Mouse (Mus musculus): ENCODE results near the gene Gstt2. TPM values are rescaled to one million over a fixed set of nuclear protein-coding genes. Genes with fewer than 3 reads are reported as not detected.

The Gstt2 gene
- total and polyA plus RNA-seq, 3 experiments, result 32.9 to 136 (median 36.6) TPM

DNA sequence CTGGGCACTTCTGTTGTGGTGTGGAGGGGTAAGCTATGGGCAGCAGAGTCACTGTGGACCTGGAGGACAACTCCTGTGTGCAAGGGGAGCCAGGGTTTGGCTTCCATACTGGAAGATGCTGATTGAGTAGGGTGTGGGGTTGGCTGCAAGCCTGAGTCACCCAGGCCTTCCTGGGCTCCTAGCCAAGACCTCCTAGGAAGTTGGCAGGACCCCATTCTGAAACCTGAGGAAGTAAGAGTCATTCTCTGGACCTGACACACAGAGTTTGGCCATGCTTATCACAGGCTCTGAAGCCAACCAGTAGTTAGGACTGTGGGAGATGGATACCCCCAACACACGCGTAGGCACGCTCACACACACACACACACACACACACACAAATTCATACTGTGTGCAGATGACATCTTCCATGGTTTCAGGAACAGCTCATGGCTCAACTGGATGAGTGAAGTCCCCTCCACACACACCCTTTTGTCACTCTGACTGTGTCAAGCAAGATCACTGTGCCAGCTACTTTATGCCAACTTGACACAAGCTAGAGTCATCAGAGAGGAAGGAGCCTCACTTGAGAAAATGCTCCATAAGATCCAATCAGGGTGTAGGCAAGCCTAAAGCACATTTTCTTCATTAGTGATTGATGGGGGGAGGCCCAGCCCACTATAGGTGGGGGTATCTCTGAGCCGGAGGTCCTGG, 9.4 kb downstream of the Gstt2 start:
- DNase-seq, result peak; percentile 81

DNA sequence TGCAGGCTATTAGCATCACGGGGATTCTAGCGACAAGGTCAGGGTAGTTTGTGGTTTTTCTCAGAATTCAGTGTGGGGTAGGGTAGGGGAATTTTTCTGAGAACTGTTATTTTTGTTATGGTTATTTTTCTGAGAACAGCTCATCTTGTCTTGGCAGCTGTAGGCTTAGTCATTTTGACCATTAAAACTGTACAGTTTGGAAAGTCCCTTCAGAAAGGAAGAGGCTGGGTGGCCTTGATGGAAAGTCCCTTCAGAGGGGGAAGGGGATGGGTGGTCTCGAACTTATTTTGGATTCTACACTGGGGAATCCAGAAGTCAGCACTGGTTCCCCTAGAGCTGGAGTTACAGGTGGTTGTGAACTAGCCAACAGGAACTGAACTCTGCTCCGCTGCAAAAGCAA, 12.7 kb downstream of the Gstt2 start:
- DNase-seq, result no peak

DNA sequence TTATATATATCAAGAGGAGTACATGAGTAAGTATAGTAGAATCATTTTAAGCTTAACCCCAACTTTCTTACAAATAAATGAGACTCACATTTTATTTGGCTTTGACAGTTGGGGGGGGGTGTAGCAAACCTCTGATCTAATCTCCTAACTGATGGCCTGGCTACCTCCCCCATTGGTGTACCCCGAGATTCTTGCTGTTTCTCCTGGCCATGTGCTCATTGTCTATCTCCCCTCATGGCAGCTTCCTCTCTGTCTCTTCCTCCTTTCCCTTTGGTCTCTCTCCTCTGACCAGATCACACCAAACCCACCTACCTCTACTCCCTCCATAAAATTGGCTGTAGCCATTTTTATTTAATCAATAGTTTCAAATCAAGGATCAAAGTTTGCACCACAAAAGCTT, 13.4 kb downstream of the Gstt2 start:
- no peak for DNase-seq

DNA sequence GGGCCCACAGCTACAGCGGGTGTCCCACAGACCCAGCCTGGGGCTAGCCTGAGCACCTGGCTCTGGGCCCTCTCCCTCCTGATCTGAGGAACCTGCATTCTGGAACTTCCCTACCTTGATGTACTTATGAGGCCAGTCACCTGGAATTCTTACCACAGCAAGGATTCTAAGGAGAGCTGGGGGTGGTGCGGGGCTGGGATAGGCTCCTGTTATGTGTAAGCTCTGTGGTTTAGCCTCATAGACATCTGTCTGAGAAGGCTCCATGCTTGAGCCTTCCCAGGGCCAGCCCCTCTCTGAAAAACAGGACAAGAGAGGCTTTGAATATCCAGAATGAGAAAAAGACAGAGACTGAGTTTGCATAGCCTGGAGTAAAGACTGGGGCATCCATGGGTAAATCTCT, 14.8 kb downstream of the Gstt2 start, which contains the start of gene Gstt4:
TSS of gene Gstt4 (minus strand) at position 101 of the 400 bp plus-strand sequence.
- no peak for DNase-seq

DNA sequence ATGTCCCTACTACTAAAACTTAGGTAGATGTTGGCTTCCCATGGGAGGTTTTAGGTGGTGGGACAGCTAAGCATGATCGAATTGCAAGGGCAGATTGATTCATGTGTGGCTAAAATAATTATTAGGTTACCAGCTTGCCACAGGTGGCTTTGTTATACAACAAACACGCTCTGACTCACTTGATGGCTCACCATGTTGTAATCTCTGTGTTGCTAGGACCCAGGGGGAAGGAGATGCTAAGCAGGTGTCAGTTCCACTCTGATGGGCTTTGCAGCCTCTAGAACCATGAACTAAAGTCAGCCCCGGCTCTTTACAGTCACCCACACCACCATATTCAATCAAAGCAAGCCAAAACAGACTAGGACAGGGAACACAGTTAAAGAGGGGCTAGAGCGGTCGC, 17.3 kb downstream of the Gstt2 start:
- no peak for DNase-seq

DNA sequence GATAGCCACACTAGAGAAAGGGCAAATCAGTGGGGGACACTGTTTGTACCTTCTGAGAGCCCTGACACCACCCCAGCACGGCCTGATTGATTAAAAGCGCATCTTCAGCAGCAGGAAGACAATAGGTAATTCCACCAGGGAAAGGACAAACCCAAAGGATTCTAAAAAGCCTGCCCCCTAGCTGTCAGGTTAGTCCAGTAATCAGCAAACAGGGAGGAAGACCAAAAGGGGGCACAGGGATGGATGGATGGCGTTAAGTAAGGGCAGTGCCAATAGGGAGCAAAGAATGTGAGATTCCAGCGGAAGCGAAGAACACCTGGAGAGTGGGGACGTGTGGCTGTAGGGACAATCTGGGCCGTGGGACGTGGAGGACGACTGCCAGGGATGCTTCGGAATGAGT, 18.6 kb downstream of the Gstt2 start:
- DNase-seq, result no peak

DNA sequence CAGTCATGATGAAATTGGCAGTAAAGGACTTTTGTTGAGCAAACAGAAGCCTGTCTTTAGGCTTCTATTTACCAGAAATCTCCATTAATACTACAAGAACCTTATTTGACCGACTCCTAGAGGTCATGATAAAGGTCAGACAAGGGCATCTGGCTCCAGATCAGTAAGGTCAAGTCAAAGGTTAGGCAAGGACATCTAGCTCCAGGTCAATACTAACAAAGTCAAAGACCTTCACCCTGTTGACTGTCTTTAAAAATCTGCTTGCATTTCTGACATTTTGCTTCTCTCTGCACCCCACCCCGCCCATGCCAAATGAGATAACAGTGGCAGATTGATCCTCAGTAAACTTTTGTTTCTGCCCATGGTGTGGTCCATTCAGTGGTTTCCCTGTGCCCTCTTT, 33.0 kb downstream of the Gstt2 start:
- no peak for DNase-seq

DNA sequence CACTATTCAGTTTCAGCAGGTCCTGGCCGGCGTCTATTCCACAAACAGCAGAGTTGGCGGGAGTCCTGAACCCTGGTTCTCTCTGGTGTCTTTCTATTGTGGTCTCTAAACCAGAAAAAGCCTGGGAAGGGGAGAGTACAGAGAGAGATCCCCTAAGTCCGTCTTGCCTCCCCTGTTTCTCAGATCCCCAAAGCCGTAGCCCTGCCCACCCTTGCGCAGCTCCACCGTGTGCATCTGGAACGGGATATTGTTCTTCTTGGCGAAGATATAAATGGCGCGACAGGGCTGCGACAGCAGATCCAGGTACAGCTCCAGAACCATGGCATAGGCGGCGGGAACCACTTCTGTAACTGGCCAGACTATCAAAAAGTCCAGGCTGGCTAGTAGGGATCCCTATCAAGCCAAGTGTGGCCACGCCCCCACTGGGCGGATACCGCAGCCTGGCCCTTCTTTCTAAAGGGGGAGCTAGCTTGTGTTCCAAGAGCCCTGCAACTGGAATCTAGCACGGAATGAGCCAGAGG, 39.0 kb downstream of the Gstt2 start, which contains the start of gene Gstt1:
TSS of gene Gstt1 (minus strand) at position 409 of the 521 bp plus-strand sequence.
- peak; percentile 78 for DNase-seq

DNA sequence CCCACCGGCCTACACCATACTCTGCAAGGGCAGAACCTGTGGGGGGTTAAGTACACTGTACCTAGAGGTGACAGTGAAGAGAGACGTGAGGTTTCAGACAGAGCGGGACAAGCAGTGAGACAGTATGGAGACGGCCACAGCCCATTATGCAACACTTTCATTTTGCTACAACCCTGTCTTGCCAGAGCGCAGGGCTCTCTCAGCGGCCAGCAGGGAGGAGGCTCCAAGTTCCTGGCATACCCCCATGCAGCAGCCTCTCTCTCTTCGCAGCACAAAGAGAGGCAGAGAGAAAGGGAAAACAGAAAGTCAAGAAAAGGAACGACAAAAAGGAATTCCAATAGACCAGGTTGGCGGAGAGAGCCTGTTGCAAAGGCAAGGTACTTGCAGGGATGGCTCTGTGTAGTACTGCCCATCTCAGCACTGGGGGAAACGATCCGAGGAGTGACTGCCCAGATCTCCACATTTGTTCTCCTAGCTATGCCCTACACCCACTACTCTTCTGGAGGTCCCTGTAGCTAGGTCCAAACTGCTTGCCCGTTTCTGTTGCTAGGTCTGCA, 39.5 kb downstream of the Gstt2 start:
- DNase-seq, result peak; percentile 72

DNA sequence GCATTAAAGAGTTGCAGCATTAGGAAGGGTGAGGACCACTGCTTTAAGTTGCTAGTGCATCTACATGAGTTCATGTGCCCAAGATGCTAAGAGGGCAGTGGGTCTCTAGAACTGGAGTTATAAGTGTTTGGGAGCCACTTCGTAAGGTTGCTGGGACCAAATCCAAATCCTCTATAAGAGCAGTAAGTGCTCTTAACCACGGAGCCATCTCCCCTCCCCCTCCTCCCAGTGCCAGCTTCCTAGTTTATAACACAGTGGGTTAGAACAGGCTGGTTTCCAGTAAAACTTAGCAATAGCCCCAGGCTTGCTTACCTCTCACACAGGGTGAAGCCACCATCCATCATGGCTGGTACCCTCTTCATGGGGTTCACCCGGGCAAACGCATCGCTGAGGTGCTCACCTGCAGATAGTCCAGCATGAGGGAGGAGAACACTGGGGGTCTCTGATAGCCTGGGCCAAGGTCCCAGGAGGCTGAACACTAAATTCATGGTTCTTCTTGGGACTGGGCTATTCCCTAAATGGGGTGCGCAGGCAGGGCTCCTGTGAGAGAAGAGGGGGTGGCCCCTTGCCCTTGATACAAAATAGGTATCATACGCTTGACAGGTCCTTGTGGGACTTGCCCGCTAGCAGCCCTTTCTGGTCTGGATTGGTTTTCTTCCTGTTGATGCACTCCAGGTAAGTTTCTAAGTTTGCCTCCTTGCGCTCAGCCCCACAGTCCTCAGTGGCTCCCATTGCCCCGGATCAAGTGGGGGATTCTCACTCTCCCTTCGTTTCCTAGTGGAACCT, 40.3 kb downstream of the Gstt2 start:
- no peak for DNase-seq

DNA sequence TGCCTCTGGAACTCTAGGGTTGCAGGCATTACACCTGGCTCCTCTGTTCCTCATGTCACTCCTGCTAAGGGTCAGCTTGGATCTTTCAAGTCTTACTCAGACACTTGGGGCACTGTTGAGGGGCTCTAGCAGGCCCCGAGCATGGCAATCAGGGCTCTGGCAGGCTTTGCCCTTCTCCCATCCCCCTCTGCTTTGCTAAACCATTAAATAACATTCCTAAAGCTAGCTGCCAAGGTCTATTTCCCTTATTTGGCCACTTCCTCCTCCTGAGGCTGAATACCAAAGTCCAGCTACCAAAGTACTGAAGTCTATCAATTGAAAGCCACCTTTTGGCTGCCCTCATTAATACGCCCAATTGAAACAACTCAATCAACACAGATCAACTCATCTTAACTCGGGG, 42.3 kb downstream of the Gstt2 start:
- DNase-seq, result peak; percentile 51

DNA sequence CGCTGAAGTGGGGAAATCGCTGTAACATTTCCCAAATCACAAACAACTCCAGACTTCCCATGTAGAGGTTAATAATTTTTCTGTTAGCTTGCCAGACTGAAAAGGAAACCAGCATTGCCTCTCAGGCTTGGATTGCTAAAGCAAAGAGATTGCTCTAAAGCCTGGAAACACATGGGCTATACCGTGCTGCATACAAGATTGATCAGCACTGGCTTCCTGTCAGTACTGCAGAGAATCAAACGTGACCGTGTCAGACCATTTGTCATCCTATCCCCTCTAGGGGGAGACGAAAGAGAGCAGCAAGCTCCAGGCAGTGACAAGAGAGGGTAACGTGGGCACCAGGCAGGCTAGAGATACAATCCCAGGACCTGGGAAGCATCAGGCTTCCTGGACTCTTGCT, 46.5 kb downstream of the Gstt2 start:
- no peak for DNase-seq

DNA sequence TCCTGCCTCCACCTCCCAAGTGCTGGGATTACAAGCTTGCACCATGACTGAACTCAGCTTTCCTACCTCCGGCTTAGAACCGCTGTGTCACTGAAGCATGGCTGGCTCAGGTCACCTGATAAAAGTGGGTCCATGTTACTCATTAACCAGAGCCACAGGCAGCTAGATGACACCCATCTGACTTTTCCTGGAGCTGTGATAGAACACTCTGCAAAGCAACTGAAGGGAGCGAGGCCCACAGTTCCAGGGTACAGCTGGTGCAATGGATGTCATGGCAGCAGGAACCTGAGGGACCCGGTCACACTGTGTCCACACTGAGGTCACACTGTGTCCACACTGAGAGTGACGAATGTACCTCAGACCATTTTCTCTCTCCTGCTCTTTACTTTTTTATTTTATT, 47.4 kb downstream of the Gstt2 start:
- no peak for DNase-seq

DNA sequence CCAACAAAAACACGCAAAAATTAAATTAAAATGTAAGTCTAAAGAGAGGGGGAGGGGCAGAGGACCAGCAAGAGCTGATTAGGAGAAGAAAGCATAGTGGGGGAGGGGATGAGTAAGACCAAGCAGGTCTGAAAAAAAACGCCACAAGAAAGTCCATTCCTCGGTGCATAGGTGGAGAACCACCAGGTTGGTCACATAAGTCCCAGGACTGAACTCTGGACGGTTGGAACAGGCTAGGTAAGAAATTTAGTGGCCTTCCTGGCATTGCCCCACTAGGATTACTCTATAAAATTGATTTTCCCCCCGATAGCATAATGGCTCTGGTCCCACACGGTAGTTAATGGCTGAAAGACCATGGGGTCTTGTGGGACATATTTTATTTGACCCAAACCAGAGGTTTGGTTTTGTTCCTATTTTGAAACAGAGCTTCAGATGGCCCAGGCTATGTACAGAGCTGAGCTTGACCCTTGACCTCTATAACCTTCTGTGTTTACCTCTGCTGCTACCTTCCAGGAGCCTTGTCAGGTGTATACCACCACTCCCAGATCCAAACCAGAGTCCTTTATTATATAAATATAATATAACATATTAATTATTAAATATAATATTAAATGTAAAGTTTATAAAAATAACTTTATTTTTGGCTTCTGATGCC, 48.0 kb downstream of the Gstt2 start:
- no peak for DNase-seq

DNA sequence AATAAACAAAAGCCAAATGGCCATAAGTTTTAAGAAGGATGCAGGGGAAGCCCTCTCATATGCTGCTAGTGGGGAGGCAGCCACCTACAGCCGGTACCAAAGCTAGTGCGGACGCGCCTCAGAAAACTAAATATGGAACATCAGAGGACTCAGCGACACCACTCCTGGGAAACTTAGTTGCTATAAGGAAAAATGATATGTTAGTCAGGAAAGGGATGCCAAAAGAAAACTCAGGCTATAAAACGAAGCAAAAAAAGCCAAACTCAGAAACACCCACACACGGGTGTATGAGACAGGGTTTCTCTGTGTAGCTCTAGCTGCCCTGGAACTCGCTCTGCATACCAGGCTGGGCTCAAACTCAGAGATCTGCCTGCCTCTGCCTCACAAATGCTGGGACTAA, 48.9 kb downstream of the Gstt2 start:
- DNase-seq, result no peak

DNA sequence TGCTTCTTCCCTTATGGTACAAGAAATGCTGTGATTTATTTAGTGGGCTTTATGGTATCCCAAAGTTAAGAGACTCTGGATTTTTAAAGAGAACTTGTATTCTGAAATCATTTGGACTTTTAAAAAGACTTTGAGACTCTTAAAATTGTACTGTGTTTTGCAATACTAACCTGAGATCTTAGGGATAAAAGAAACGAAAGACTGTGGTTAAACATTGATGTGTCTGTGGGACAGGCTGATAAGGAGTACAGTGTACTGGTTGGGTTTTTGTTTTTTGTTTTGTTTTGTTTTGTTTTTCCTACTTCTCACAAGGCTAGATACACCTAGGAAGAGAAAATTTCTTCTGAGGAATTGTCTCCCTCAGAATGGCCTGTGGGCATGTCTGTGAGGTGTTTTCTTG, 51.8 kb downstream of the Gstt2 start:
- DNase-seq, result no peak

Other genes with a start within 250 kb of the Gstt2 start
- gene Ggt5, start 248.1 kb downstream of the Gstt2 start, total RNA-seq (2021), result 1 to 10 TPM; 5.4 to 7.1 TPM
- 52.7 and 56.5 TPM in 2 replicates for gene Ggt5, start 248.1 kb downstream of the Gstt2 start, polyA plus RNA-seq (2012; rRNA removed)
- gene Susd2, start 193.4 kb downstream of the Gstt2 start, total RNA-seq (2021), result 10 to 100 TPM; 10.7 to 13.5 TPM
- 23.3 and 31.3 TPM in 2 replicates for gene Susd2, start 193.4 kb downstream of the Gstt2 start, polyA plus RNA-seq (2012; rRNA removed)
- gene Cabin1, start 73.1 kb downstream of the Gstt2 start, total RNA-seq (2021), result 10 to 100 TPM; 24.2 to 31.9 TPM
- gene Cabin1, start 73.1 kb downstream of the Gstt2 start, polyA plus RNA-seq (2012; rRNA removed), result 38.4 and 42.6 TPM in 2 replicates
- 100 to 1,000 TPM; 177 to 205 TPM for gene Ddt, start 64.0 kb downstream of the Gstt2 start, total RNA-seq (2021)
- 240 and 255 TPM in 2 replicates for gene Ddt, start 64.0 kb downstream of the Gstt2 start, polyA plus RNA-seq (2012; rRNA removed)
- gene Gm20441, start 56.5 kb downstream of the Gstt2 start, total RNA-seq (2021), result not detected
- not detected in 2 replicates for gene Gm20441, start 56.5 kb downstream of the Gstt2 start, polyA plus RNA-seq (2012; rRNA removed)
- 10 to 100 TPM; 16.9 to 28.9 TPM for gene Gstt3, start 56.0 kb downstream of the Gstt2 start, total RNA-seq (2021)
- gene Gstt3, start 56.0 kb downstream of the Gstt2 start, polyA plus RNA-seq (2012; rRNA removed), result 14.6 and 17.2 TPM in 2 replicates
- gene Gstt1, start 38.8 kb downstream of the Gstt2 start, total RNA-seq (2021), result 10 to 100 TPM; 52.0 to 64.8 TPM
- 50.9 and 61.2 TPM in 2 replicates for gene Gstt1, start 38.8 kb downstream of the Gstt2 start, polyA plus RNA-seq (2012; rRNA removed)
- not detected for gene Gstt4, start 14.9 kb downstream of the Gstt2 start, total RNA-seq (2021)
- not detected in 2 replicates for gene Gstt4, start 14.9 kb downstream of the Gstt2 start, polyA plus RNA-seq (2012; rRNA removed)
- 100 to 1,000 TPM; 268 to 376 TPM for gene Mif, start 22.8 kb upstream of the Gstt2 start, total RNA-seq (2021)
- gene Mif, start 22.8 kb upstream of the Gstt2 start, polyA plus RNA-seq (2012; rRNA removed), result 1,719 and 1,732 TPM in 2 replicates
- 1 to 10 TPM; 2.1 to 3.9 TPM for gene Derl3, start 56.0 kb upstream of the Gstt2 start, total RNA-seq (2021)
- 5.4 and 6.0 TPM in 2 replicates for gene Derl3, start 56.0 kb upstream of the Gstt2 start, polyA plus RNA-seq (2012; rRNA removed)
- gene Smarcb1, start 84.2 kb upstream of the Gstt2 start, total RNA-seq (2021), result 10 to 100 TPM; 77.6 to 87.4 TPM
- 103 and 115 TPM in 2 replicates for gene Smarcb1, start 84.2 kb upstream of the Gstt2 start, polyA plus RNA-seq (2012; rRNA removed)
- gene Chchd10, start 95.7 kb upstream of the Gstt2 start, total RNA-seq (2021), result 1,000 to 10,000 TPM; 1,273 to 1,367 TPM
- 4,822 and 7,346 TPM in 2 replicates for gene Chchd10, start 95.7 kb upstream of the Gstt2 start, polyA plus RNA-seq (2012; rRNA removed)
- gene Mmp11, start 99.1 kb upstream of the Gstt2 start, total RNA-seq (2021), result 10 to 100 TPM in 1 of 2 experiments, 1 to 10 TPM in 1; 5.1 to 14.8 TPM
- 26.7 and 48.0 TPM in 2 replicates for gene Mmp11, start 99.1 kb upstream of the Gstt2 start, polyA plus RNA-seq (2012; rRNA removed)
- gene Gm867, start 103.2 kb upstream of the Gstt2 start, total RNA-seq (2021), result 1 to 10 TPM; 2.2 to 4.0 TPM
- 0.93 and 1.9 TPM in 2 replicates for gene Gm867, start 103.2 kb upstream of the Gstt2 start, polyA plus RNA-seq (2012; rRNA removed)
- gene Vpreb3, start 105.6 kb upstream of the Gstt2 start, total RNA-seq (2021), result not detected
- 1.1 and 2.0 TPM in 2 replicates for gene Vpreb3, start 105.6 kb upstream of the Gstt2 start, polyA plus RNA-seq (2012; rRNA removed)
- gene Gm5134, start 117.1 kb upstream of the Gstt2 start, total RNA-seq (2021), result not detected
- gene Gm5134, start 117.1 kb upstream of the Gstt2 start, polyA plus RNA-seq (2012; rRNA removed), result 0.03 and 0.11 TPM in 2 replicates
- 1 to 10 TPM; 5.8 to 9.9 TPM for gene Zfp280b, start 195.2 kb upstream of the Gstt2 start, total RNA-seq (2021)
- gene Zfp280b, start 195.2 kb upstream of the Gstt2 start, polyA plus RNA-seq (2012; rRNA removed), result 3.5 and 3.8 TPM in 2 replicates

All from adrenal gland, adult 2 months (tissue).